Mouse (Mus musculus) cerebellum, adult 2 months (tissue): ENCODE results near the gene Hebp1. TPM values are rescaled to one million over a fixed set of nuclear protein-coding genes. Genes with fewer than 3 reads are reported as not detected.

Experiments used
- DNase-seq, 2 experiments: peaks; one replicate each; pipeline ENCODE4 v3.0.0; 2021
- H3K27ac ChIP-seq: fragments of 200-500 bp; 2 replicates; pipeline ENCODE4 v1.5.1; 2012; ENCODE audit warnings: low read length, control low read depth, inconsistent platforms; ENCODE audit not compliant: insufficient read depth
- H3K27me3 ChIP-seq: fragments of 200-500 bp; 2 replicates; pipeline ENCODE4 v1.6.1; 2012; ENCODE audit warnings: inconsistent platforms, mild to moderate bottlenecking, low read length, moderate library complexity; ENCODE audit not compliant: control insufficient read depth, insufficient read depth
- H3K4me1 ChIP-seq: fragments of 200-500 bp; 2 replicates; pipeline ENCODE4 v1.6.1; 2011; ENCODE audit warnings: low read length; ENCODE audit not compliant: control insufficient read depth, insufficient read depth
- H3K4me3 ChIP-seq: fragments of 200-500 bp; replicated peaks from 2 replicates; pipeline ENCODE3; 2011; ENCODE audit warnings: mild to moderate bottlenecking, low read depth, low read length, control low read depth; ENCODE audit not compliant: insufficient read depth
- CTCF ChIP-seq: fragments of 200-500 bp; IDR thresholded peaks from 2 replicates; pipeline ENCODE4 v1.5.1; 2011; ENCODE audit warnings: low read depth, mild to moderate bottlenecking, control low read depth, low read length, moderate library complexity, borderline replicate concordance; ENCODE audit not compliant: insufficient read depth
- POLR2A ChIP-seq: fragments of 200-500 bp; IDR thresholded peaks from 2 replicates; pipeline ENCODE4 v1.6.1; 2011; ENCODE audit warnings: low read length, control low read depth, borderline replicate concordance; ENCODE audit not compliant: insufficient read depth
- WGBS: fragments of 180-500 bp; shearing (Covaris S2); methylation state at CpG from one replicate; pipeline ENCODE4 v1.1.7; 2018; 5-methylcytosine and 5-hydroxymethylcytosine counted together
- polyA plus RNA-seq: library from polyadenylated mRNA; depleted of rRNA; stranded (reverse); fragments of >200 nt; gene quantifications from 2 replicates; pipeline ENCODE4 v1.2.3, GENCODE M21; 2012; rRNA removed

Gene Hebp1
- polyA plus RNA-seq, 1 experiment = 22.9 TPM

DNA sequence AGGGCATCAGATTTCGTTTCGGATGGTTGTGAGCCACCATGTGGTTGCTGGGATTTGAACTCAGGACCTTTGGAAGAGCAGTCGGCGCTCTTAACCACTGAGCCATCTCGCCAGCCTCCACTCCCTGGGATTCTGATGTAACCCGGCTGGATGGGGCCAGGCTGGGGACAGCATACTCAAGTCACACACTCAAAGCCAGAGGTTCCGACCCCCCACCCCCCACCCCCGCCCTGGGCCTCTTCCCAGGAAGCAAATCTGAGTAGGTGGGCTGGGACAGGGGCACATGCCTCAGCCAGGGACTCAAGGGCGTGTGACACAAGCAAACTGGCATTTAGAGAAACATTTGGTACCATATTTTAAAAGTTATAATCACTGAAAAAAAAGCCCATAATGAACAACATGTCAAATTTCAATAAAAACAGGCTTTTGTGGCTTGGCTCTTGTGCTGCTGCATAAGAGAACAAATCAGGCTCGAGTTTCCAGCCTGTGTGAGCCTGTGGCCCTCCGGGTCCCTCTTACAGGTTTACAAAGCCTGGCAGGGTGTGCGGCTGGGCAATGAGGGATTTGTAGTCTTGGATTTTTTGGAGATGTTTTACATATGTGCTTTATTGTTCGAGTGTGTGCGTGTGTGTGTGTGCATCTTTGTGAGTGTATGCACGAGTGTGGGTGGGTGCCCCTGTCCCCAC is 96.9 kb downstream of the Hebp1 start:
- TF ChIP-seq CTCF = no peak
- TF ChIP-seq POLR2A = no peak
- 76% methylated on average over 15 of the region's 15 CpGs for WGBS
- no peaks in the 10 kb centered on the region for H3K27me3 ChIP-seq
- no peak for DNase-seq
- H3K4me3 ChIP-seq = no peak overlapping the region
- H3K4me1 ChIP-seq = no peaks in the 10 kb centered on the region
- H3K27ac ChIP-seq = no peak overlapping the region

DNA sequence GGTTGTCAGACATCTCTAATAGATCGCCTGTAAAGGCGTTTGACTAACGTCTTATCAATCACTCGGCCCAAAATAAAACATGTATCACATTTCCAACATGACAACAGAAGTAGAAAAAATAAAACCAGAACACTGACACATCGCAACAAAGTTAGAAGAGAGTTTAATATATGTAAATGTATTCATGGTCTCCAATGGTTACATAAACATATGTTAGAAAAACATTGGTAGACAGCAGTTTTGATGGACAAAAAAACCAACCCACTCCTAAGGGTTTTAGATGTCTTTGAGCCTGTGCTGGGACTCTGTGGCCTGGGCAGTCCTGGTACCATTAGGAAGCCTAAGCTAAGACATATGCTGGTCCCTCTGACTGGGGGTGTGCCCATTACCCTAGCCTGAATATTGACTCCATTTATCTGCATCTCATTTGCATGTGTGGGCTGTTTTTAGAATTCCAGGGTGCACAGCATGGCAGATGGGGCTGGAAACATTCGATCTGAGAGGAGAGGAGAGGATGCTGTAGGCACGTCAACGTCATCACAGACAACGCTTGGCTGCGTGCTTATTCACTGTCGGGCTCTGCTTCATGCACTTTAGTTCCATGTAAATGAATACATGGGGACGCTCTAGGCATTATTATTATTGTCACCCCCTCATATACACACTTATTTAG is 104.9 kb downstream of the Hebp1 start:
- DNase-seq = no peak
- no peak overlapping the region for H3K27ac ChIP-seq
- H3K4me1 ChIP-seq = no peaks in the 10 kb centered on the region
- no peak overlapping the region for H3K4me3 ChIP-seq
- TF ChIP-seq CTCF (no peak), POLR2A (no peak)
- H3K27me3 ChIP-seq = no peaks in the 10 kb centered on the region
- WGBS = 56% methylated on average over 12 of the region's 12 CpGs

DNA sequence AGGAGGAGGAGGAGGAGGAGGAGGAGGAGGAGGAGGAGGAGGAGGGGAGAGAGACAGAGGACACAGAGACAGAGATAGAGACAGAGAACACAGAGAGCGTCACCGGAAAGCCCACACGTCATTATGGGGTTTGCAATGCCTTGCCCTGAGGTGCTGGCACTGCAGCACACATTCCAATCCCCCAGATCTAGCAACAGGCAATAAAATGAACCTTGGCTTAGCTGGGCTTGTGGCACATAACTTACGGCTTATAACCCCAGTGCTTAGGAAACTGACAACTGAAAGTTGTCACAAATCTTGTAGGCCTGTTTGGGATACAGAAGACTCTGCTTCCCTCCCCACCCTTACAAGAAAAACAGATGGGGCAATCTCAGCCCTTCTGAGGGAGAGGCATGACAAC is 107.2 kb downstream of the Hebp1 start:
- no peaks in the 10 kb centered on the region for H3K27me3 ChIP-seq
- no peak overlapping the region for H3K4me3 ChIP-seq
- 68% methylated on average over 4 of the region's 4 CpGs for WGBS
- DNase-seq = no peak
- no peaks in the 10 kb centered on the region for H3K4me1 ChIP-seq
- H3K27ac ChIP-seq = no peak overlapping the region
- TF ChIP-seq CTCF (no peak), POLR2A (no peak)

GRCm38 (mm10) chr6:135089786-135090185 is 108.0 kb downstream of the Hebp1 start:
- Histone ChIP-seq H3K27ac (no peak overlapping the region), H3K4me3 (no peak overlapping the region), H3K4me1 (no peaks in the 10 kb centered on the region), H3K27me3 (no peaks in the 10 kb centered on the region)
- TF ChIP-seq POLR2A (no peak), CTCF (no peak)
- whole genome bisulfite sequencing = 34% methylated on average over 8 of the region's 8 CpGs
- DNase-seq = no peak

- Histone ChIP-seq H3K27me3 (no peaks in the 10 kb centered on the region), H3K27ac (no peak overlapping the region), H3K4me3 (peak overlapping the region; percentile 48), H3K4me1 (no peaks in the 10 kb centered on the region)
- no peak for TF ChIP-seq POLR2A
- TF ChIP-seq CTCF = peak; percentile 90
- DNase-seq = peak; percentile 55 to 76
- 7% methylated on average over 19 of the region's 19 CpGs for WGBS
These were observed 109.9 kb downstream of the Hebp1 start for GRCm38 (mm10) chr6:135087721-135088451.

Other genes starting within 250 kb of the Hebp1 start
- gene Apold1, start 216.3 kb downstream of the Hebp1 start, polyA plus RNA-seq = 1.5 TPM in 2 replicates
- 83.0 and 84.6 TPM in 2 replicates for gene Ddx47, start 186.4 kb downstream of the Hebp1 start, polyA plus RNA-seq
- gene Gprc5a, start 132.4 kb downstream of the Hebp1 start, polyA plus RNA-seq = 0.05 and 0.06 TPM in 2 replicates
- 0.16 and 0.18 TPM in 2 replicates for gene Gprc5d, start 79.7 kb downstream of the Hebp1 start, polyA plus RNA-seq
- gene Fam234b, start within 50 bp of the Hebp1 start, polyA plus RNA-seq = 115 and 118 TPM in 2 replicates
- 0.13 TPM in 1 of 2 replicates, not detected in the other for gene Gsg1, start 56.3 kb upstream of the Hebp1 start, polyA plus RNA-seq
- gene Pbp2, start 112.4 kb upstream of the Hebp1 start, polyA plus RNA-seq = not detected in 2 replicates
- 1.5 and 1.8 TPM in 2 replicates for gene Emp1, start 164.5 kb upstream of the Hebp1 start, polyA plus RNA-seq